Mouse (Mus musculus) activated CD4-positive, CD25-positive, alpha-beta regulatory T cell (primary cell): ENCODE measurements around the gene BC053393. TPM values are rescaled to one million over a fixed set of nuclear protein-coding genes. Genes with fewer than 3 reads are reported as not detected.

Source experiments
- polyA plus RNA-seq, 2 experiments: library from polyadenylated mRNA; unstranded; fragments of 100-300 nt; shearing (Covaris generic); gene quantifications; one replicate each; pipeline ENCODE4 v1.2.1; 2017

Gene BC053393
- not detected for polyA plus RNA-seq

DNA sequence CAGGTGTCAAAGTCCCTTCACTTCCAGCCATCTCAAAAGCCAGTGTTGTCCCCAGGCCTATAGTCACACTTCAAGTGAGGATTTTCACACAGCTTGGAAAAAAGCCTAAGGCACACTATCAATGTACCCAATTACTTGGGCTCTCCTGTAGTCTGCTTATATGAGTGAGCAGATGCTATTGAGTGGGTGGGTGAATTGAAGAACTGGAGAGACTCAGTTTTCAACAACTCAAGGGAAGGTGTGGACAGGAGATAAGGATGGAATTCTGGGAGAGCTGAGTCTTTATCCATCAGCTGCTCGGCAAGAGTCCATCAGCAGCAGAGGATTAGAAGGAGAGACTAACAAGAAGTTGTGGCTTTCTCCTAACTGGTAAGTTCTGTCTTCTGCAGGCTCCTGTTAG is at the start of gene BC053393:
Gene BC053393, plus strand, starts transcription at position 210 of the 400 bp plus-strand sequence.

GRCm38 (mm10) chr11:46523912-46524311 is 47.4 kb upstream of the BC053393 start, which contains the start of gene Gm12169:
Gm12169 (plus strand) TSS chr11:46524212.

GRCm38 (mm10) chr11:46629211-46629795 is 58.0 kb downstream of the BC053393 start, which contains the start of gene Dppa1:
Dppa1 (minus strand) TSS chr11:46629261.

Other genes starting within 250 kb of the BC053393 start
- gene Itk, start 182.0 kb upstream of the BC053393 start, polyA plus RNA-seq: 100 to 1,000 TPM; 158 to 205 TPM
- under 1 TPM in 1 of 2 experiments, not detected in 1; 0.31 TPM for gene Fam71b, start 175.0 kb upstream of the BC053393 start, polyA plus RNA-seq
- gene Med7, start 134.6 kb upstream of the BC053393 start, polyA plus RNA-seq: 10 to 100 TPM; 49.9 to 60.2 TPM
- 10 to 100 TPM in 1 of 2 experiments, 1 to 10 TPM in 1; 4.1 to 23.3 TPM for gene Havcr2, start 116.6 kb upstream of the BC053393 start, polyA plus RNA-seq
- not detected for gene Gm12169, start 47.3 kb upstream of the BC053393 start, polyA plus RNA-seq
- gene Dppa1, start 57.7 kb downstream of the BC053393 start, polyA plus RNA-seq: not detected
- under 1 TPM; 0.23 to 0.25 TPM for gene Timd2, start 135.5 kb downstream of the BC053393 start, polyA plus RNA-seq
- gene Havcr1, start 163.5 kb downstream of the BC053393 start, polyA plus RNA-seq: not detected
- 1 to 10 TPM in 1 of 2 experiments, under 1 TPM in 1; 0.52 to 1.7 TPM for gene Timd4, start 239.3 kb downstream of the BC053393 start, polyA plus RNA-seq